Mouse (Mus musculus): ENCODE measurements around the gene Lig3.

- TF ChIP-seq POLR2AphosphoS2 (IDR thresholded peaks at IDR 0.05; ENCODE audit: insufficient read length, low read depth) (no peak), POLR2A (IDR thresholded peaks at IDR 0.05; ENCODE audit: insufficient read length, low read depth) (no peak), MAX (IDR thresholded peaks at IDR 0.05; ENCODE audit: low read depth) (no peak), E2F4 (IDR thresholded peaks at IDR 0.05; ENCODE audit: insufficient read depth) (no peak), MYOD1 (IDR thresholded peaks at IDR 0.05; ENCODE audit: control insufficient read depth in 1 of 3, insufficient read length in 2 of 3, low read depth in 2 of 3) (no peak), REST (IDR thresholded peaks at IDR 0.05; ENCODE audit: insufficient read depth, insufficient read length) (no peak)
Observed at GRCm38 (mm10) chr11:82852958-82853357, 72.0 kb downstream of the Lig3 start.

All from myocyte (in vitro differentiated cells).